Mouse (Mus musculus) G1E (cell line): ENCODE measurements around the gene Dcst1.

ENCODE experiments used
- CTCF ChIP-seq: IDR thresholded peaks from 2 replicates; pipeline ENCODE4 v1.5.1; 2012; ENCODE audit warnings: low read depth, low read length, inconsistent platforms, mixed read lengths
- GATA1 ChIP-seq: IDR thresholded peaks from 2 replicates; pipeline ENCODE4 v1.6.1; 2012; ENCODE audit warnings: borderline replicate concordance, low read length, inconsistent platforms, mixed read lengths
- GATA2 ChIP-seq: IDR thresholded peaks from 2 replicates; pipeline ENCODE4 v1.6.1; 2012; ENCODE audit warnings: low read depth, low read length, inconsistent platforms, borderline replicate concordance
- POLR2AphosphoS5 ChIP-seq: IDR thresholded peaks from 2 replicates; pipeline ENCODE4 v1.6.1; 2012; ENCODE audit warnings: low read depth, low read length, inconsistent platforms; ENCODE audit not compliant: insufficient replicate concordance
- TAL1 ChIP-seq: conservative IDR thresholded peaks from 2 replicates; pipeline ENCODE4 v1.6.1; 2012; ENCODE audit warnings: low read depth, low read length, inconsistent platforms, mixed read lengths

GRCm38 (mm10) chr3:89341794-89342193, 23.3 kb downstream of the Dcst1 start:
- TF ChIP-seq CTCF, result no peak
- TF ChIP-seq POLR2AphosphoS5, result no peak
- no peak for TF ChIP-seq GATA1
- TF ChIP-seq TAL1, result no peak
- no peak for TF ChIP-seq GATA2
